Mouse (Mus musculus): ENCODE data around the gene Ctnna2.
A peak's percentile ranks its signal among the peaks of the same experiment; 100 is the strongest.

Ctnna2 gene

GRCm38 (mm10) chr6:77817116-77817515 lies 162.4 kb downstream of the Ctnna2 start:
- no peak for DNase-seq (ENCODE audit: low spot score)

GRCm38 (mm10) chr6:77811041-77811440 lies 168.5 kb downstream of the Ctnna2 start:
- DNase-seq (ENCODE audit: low spot score), result no peak

GRCm38 (mm10) chr6:77802604-77803003 lies 176.9 kb downstream of the Ctnna2 start:
- no peak for DNase-seq (ENCODE audit: low spot score)

- DNase-seq (ENCODE audit: low spot score), result no peak
These were observed 196.2 kb downstream of the Ctnna2 start for GRCm38 (mm10) chr6:77783342-77783741.

GRCm38 (mm10) chr6:77768357-77769103 lies 211.0 kb downstream of the Ctnna2 start:
- DNase-seq (ENCODE audit: low spot score), result no peak

GRCm38 (mm10) chr6:77758164-77758563 lies 221.3 kb downstream of the Ctnna2 start:
- DNase-seq (ENCODE audit: low spot score), result no peak

- DNase-seq (ENCODE audit: low spot score), result no peak
These were observed 234.1 kb downstream of the Ctnna2 start for GRCm38 (mm10) chr6:77745426-77745825.

GRCm38 (mm10) chr6:77743651-77744050 lies 235.8 kb downstream of the Ctnna2 start:
- DNase-seq (ENCODE audit: low spot score), result no peak

- DNase-seq (ENCODE audit: low spot score), result no peak
These were observed 236.5 kb downstream of the Ctnna2 start for GRCm38 (mm10) chr6:77742988-77743387.

- DNase-seq (ENCODE audit: low spot score), result no peak
These were observed 240.9 kb downstream of the Ctnna2 start for GRCm38 (mm10) chr6:77738640-77739039.

- no peak for DNase-seq (ENCODE audit: low spot score)
These were observed 254.6 kb downstream of the Ctnna2 start for GRCm38 (mm10) chr6:77724952-77725299.

- DNase-seq (ENCODE audit: low spot score), result no peak
These were observed 255.2 kb downstream of the Ctnna2 start for GRCm38 (mm10) chr6:77724042-77724951.

- DNase-seq (ENCODE audit: low spot score), result no peak
These were observed 285.4 kb downstream of the Ctnna2 start for GRCm38 (mm10) chr6:77694093-77694492.

- no peak for DNase-seq (ENCODE audit: low spot score)
These were observed 292.3 kb downstream of the Ctnna2 start for GRCm38 (mm10) chr6:77687173-77687572.

GRCm38 (mm10) chr6:77650127-77650526 lies 329.4 kb downstream of the Ctnna2 start:
- peak; percentile 58 for DNase-seq (ENCODE audit: low spot score)

- no peak for DNase-seq (ENCODE audit: low spot score)
These were observed 334.9 kb downstream of the Ctnna2 start for GRCm38 (mm10) chr6:77644591-77644990.

GRCm38 (mm10) chr6:77638784-77639183 lies 340.7 kb downstream of the Ctnna2 start:
- no peak for DNase-seq (ENCODE audit: low spot score)

GRCm38 (mm10) chr6:77633997-77634396 lies 345.5 kb downstream of the Ctnna2 start:
- DNase-seq (ENCODE audit: low spot score), result peak; percentile 74

GRCm38 (mm10) chr6:77628573-77629192 lies 350.8 kb downstream of the Ctnna2 start:
- no peak for DNase-seq (ENCODE audit: low spot score)

- no peak for DNase-seq (ENCODE audit: low spot score)
These were observed 374.7 kb downstream of the Ctnna2 start for GRCm38 (mm10) chr6:77604642-77605392.

GRCm38 (mm10) chr6:77603914-77604313 lies 375.6 kb downstream of the Ctnna2 start:
- no peak for DNase-seq (ENCODE audit: low spot score)

GRCm38 (mm10) chr6:77599244-77599643 lies 380.3 kb downstream of the Ctnna2 start:
- DNase-seq (ENCODE audit: low spot score), result no peak

Measured in testis, postnatal 10 days (tissue).